ENCODE assay signal across 13 mouse cellular contexts in the genomic region with DNA sequence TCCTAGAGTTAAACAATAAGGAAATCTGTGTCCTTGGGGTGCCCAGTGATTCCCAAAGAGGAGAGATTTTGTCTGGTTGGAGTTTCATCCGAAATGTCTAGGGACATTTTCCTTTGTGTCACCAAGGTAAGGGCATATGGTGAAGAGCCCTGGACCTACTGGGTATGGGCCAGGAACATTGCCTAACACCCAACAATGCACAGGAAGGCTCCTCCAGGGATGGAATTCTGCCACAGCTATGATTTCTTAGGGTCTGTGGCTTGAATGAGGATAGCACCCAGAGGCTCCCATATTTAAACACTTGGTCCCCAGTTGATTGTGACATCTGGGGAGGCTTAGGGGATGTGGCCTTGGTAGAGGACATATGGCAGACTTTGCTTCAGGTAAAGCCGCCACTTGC.
"Had no signal": no experiment of that assay in that cellular context is flagged by ENCODE, and none has a peak within 500 bp of the region (broad histone marks: within the 10 kb centered on the region; RNA-seq: fewer than 3 reads in every experiment).

No protein-coding gene starts in this region.

- H3K9ac ChIP-seq: limb, embryonic 13.5 days; liver, embryonic 14.5 days; neural tube, embryonic 15.5 days had no signal

- H3K4me2 ChIP-seq: limb, embryonic 13.5 days; neural tube, embryonic 15.5 days had no signal

- H3K36me3 ChIP-seq: neural tube, embryonic 15.5 days had no signal

- ATAC-seq: lung, postnatal 0 days had no signal

- H3K27ac ChIP-seq: limb, embryonic 13.5 days; liver, embryonic 14.5 days; midbrain, embryonic 10.5 days; neural tube, embryonic 15.5 days had no signal

- H3K4me3 ChIP-seq: limb, embryonic 13.5 days; midbrain, embryonic 10.5 days; myocyte; neural tube, embryonic 15.5 days had no signal

- H3K27me3 ChIP-seq: limb, embryonic 13.5 days; neural tube, embryonic 15.5 days had no signal

- H3K9me3 ChIP-seq: limb, embryonic 13.5 days; midbrain, embryonic 10.5 days; neural tube, embryonic 15.5 days had no signal

- DNase-seq: left cerebral cortex, postnatal 4 days; lung, adult 18-20 months; lung, postnatal 4 days; midbrain, embryonic 14.5 days; right cerebral cortex, adult 18-20 months; right cerebral cortex, postnatal 25 days; thymus, postnatal 36 days had no signal
